Comparison of ENCODE assay signal across 8 mouse cellular contexts in genomic region chr16:37539611-37540580, GRCm38 (mm10). TPM values are rescaled to one million over a fixed set of nuclear protein-coding genes. Genes with fewer than 3 reads are reported as not detected.
DNase-seq lines count a peak whose midpoint lies in the region; ATAC-seq and TF ChIP-seq lines count a peak whose summit lies in the region.

Gene Gtf2e1 (minus strand): TSS chr16:37539789.
Gene Rabl3 (plus strand): TSS chr16:37539885.

- 2% methylated on average over 41 of the region's 41 CpGs for WGBS in heart, embryonic 12.5 days
- WGBS in kidney, postnatal 0 days = 2% methylated on average over 41 of the region's 41 CpGs
- WGBS in liver, embryonic 11.5 days = 2% methylated on average over 41 of the region's 41 CpGs
- 2% methylated on average over 41 of the region's 41 CpGs for WGBS in stomach, embryonic 14.5 days

- no peaks in the 10 kb centered on the region for H3K9me3 ChIP-seq in heart, embryonic 12.5 days (replicated peaks)
- H3K9me3 ChIP-seq in kidney, postnatal 0 days (replicated peaks; ENCODE audit: low read length) = no peaks in the 10 kb centered on the region
- H3K9me3 ChIP-seq in liver, embryonic 11.5 days (ENCODE audit: control insufficient read depth, low read length) = no peaks in the 10 kb centered on the region
- no peaks in the 10 kb centered on the region for H3K9me3 ChIP-seq in stomach, embryonic 14.5 days (ENCODE audit: control insufficient read depth, low read depth, low read length)

- DNase-seq in CD4-positive helper T cell, adult 2 months (ENCODE audit: low read depth, low spot score) = peak; percentile 98
- peak; percentile 99 for DNase-seq in brain, embryonic 18.5 days (ENCODE audit: low read depth, low spot score)
- peak; percentile 99 for DNase-seq in kidney, postnatal 0 days (ENCODE audit: low spot score)
- peak; percentile 91 for DNase-seq in liver, embryonic 11.5 days (ENCODE audit: low spot score)
- peak; percentile 98 for DNase-seq in naive thymus-derived CD4-positive, alpha-beta T cell, adult 2 months (ENCODE audit: low read depth)

- H3K4me1 ChIP-seq in heart, embryonic 12.5 days (replicated peaks) = peaks cover 24% of the 10 kb centered on the region
- peaks cover 3% of the 10 kb centered on the region; the same call in 1 of the 2 replicates for H3K4me1 ChIP-seq in kidney, postnatal 0 days (replicated peaks; ENCODE audit: insufficient read depth, low read length)
- peaks cover 7% of the 10 kb centered on the region for H3K4me1 ChIP-seq in liver, embryonic 11.5 days (replicated peaks; ENCODE audit: control insufficient read depth, insufficient read depth, low read length)
- H3K4me1 ChIP-seq in stomach, embryonic 14.5 days (ENCODE audit: control insufficient read depth, insufficient read depth, low read length) = peaks cover 6% of the 10 kb centered on the region

- H3K9ac ChIP-seq in heart, embryonic 12.5 days = peak within 1 kb of the TSS; percentile 95
- peak within 1 kb of the TSS; percentile 83 for H3K9ac ChIP-seq in kidney, postnatal 0 days (ENCODE audit: low read depth, low read length)
- peak within 1 kb of the TSS; percentile 92 for H3K9ac ChIP-seq in liver, embryonic 11.5 days (ENCODE audit: low read depth, low read length)
- peak within 1 kb of the TSS; percentile 87 for H3K9ac ChIP-seq in stomach, embryonic 14.5 days (replicated peaks; ENCODE audit: low read depth, low read length)

- H3K27ac ChIP-seq in heart, embryonic 12.5 days (ENCODE audit: poor library complexity, severe bottlenecking) = peak within 1 kb of the TSS; percentile 93
- peak within 1 kb of the TSS; percentile 90 for H3K27ac ChIP-seq in kidney, postnatal 0 days
- peak within 1 kb of the TSS; percentile 79 for H3K27ac ChIP-seq in liver, embryonic 11.5 days (ENCODE audit: low read depth, low read length)
- peak within 1 kb of the TSS; percentile 88 for H3K27ac ChIP-seq in stomach, embryonic 14.5 days (ENCODE audit: low read length)

- peak within 1 kb of the TSS; percentile 85 for H3K4me2 ChIP-seq in heart, embryonic 12.5 days
- peak within 1 kb of the TSS; percentile 91 for H3K4me2 ChIP-seq in kidney, postnatal 0 days (ENCODE audit: low read length)
- H3K4me2 ChIP-seq in liver, embryonic 11.5 days = peak within 1 kb of the TSS; percentile 81
- peak within 1 kb of the TSS; percentile 63 for H3K4me2 ChIP-seq in stomach, embryonic 14.5 days (replicated peaks; ENCODE audit: low read depth, low read length)

- no peaks in the 10 kb centered on the region for H3K27me3 ChIP-seq in heart, embryonic 12.5 days (replicated peaks)
- no peaks in the 10 kb centered on the region for H3K27me3 ChIP-seq in kidney, postnatal 0 days (ENCODE audit: insufficient read depth, low read length)
- no peaks in the 10 kb centered on the region for H3K27me3 ChIP-seq in liver, embryonic 11.5 days (replicated peaks; ENCODE audit: control insufficient read depth, insufficient read depth, low read length)
- H3K27me3 ChIP-seq in stomach, embryonic 14.5 days (ENCODE audit: control insufficient read depth, insufficient read depth, low read length) = no peaks in the 10 kb centered on the region

- peaks cover 24% of the 10 kb centered on the region for H3K36me3 ChIP-seq in heart, embryonic 12.5 days
- H3K36me3 ChIP-seq in kidney, postnatal 0 days (ENCODE audit: insufficient read depth, low read length) = peaks cover 10% of the 10 kb centered on the region; the same call in 1 of the 2 replicates
- peaks cover 14% of the 10 kb centered on the region; the same call in 1 of the 2 replicates for H3K36me3 ChIP-seq in liver, embryonic 11.5 days (ENCODE audit: control insufficient read depth, insufficient read depth, low read length)
- H3K36me3 ChIP-seq in stomach, embryonic 14.5 days (ENCODE audit: control insufficient read depth, insufficient read depth, low read length) = peaks cover 12% of the 10 kb centered on the region; the same call in 1 of the 2 replicates

- H3K4me3 ChIP-seq in heart, embryonic 12.5 days = peak within 1 kb of the TSS; percentile 97
- H3K4me3 ChIP-seq in kidney, postnatal 0 days (replicated peaks; ENCODE audit: low read depth, low read length) = peak within 1 kb of the TSS; percentile 79
- peak within 1 kb of the TSS; percentile 87 for H3K4me3 ChIP-seq in liver, embryonic 11.5 days (ENCODE audit: low read depth, low read length)
- H3K4me3 ChIP-seq in stomach, embryonic 14.5 days (ENCODE audit: low read depth, low read length) = peak within 1 kb of the TSS; percentile 91

- ATAC-seq in erythroid progenitor cell, adult 5-6 weeks (replicated peaks; ENCODE audit: low FRiP score, poor library complexity, severe bottlenecking) = peak; percentile 97
- peak; percentile 100 for ATAC-seq in heart, embryonic 12.5 days (ENCODE audit: insufficient number of reproducible peaks, low FRiP score)
- ATAC-seq in kidney, postnatal 0 days (replicated peaks; ENCODE audit: low FRiP score, low read depth) = peak; percentile 100
- peak; percentile 99 for ATAC-seq in liver, embryonic 11.5 days (replicated peaks; ENCODE audit: low FRiP score)
- ATAC-seq in stomach, embryonic 14.5 days (ENCODE audit: insufficient number of reproducible peaks, insufficient read depth, low FRiP score, low read depth) = peak; percentile 99

- no peak; the same call in 1 of the 2 replicates for TF ChIP-seq CTCF in kidney, postnatal 0 days (IDR thresholded peaks at IDR 0.05; ENCODE audit: low read depth)

RNA-seq across cellular contexts. Expression of gene Gtf2e1, which starts in this region (rescaled TPM):
- 0.42 and 3.2 TPM in 2 replicates for total RNA-seq in erythroid progenitor cell, adult 5-6 weeks (2015; ENCODE audit: low replicate concordance)
- total RNA-seq in erythroid progenitor cell, adult 5-6 weeks (2017; ENCODE audit: low replicate concordance) = 3.0 and 3.7 TPM in 2 replicates
- 25.9 and 28.5 TPM in 2 replicates for polyA plus RNA-seq in heart, embryonic 12.5 days (2016; fragmentation: Nextera tagmentation; extraction: Ambion mirVana)
- 17.9 TPM in 2 replicates for polyA plus RNA-seq in kidney, postnatal 0 days (2015; fragmentation: Nextera tagmentation; extraction: Ambion mirVana)
- polyA plus RNA-seq in liver, embryonic 11.5 days (2014; fragmentation: Nextera tagmentation; extraction: Ambion mirVana) = 29.2 and 34.0 TPM in 2 replicates
- 25.0 and 26.3 TPM in 2 replicates for polyA plus RNA-seq in stomach, embryonic 14.5 days (2014; fragmentation: Nextera tagmentation; extraction: Ambion mirVana)

RNA-seq across cellular contexts. Expression of gene Rabl3, which starts in this region (rescaled TPM):
- total RNA-seq in erythroid progenitor cell, adult 5-6 weeks (2015; ENCODE audit: low replicate concordance) = 7.1 and 11.2 TPM in 2 replicates
- 3.6 and 8.5 TPM in 2 replicates for total RNA-seq in erythroid progenitor cell, adult 5-6 weeks (2017; ENCODE audit: low replicate concordance)
- 33.8 and 34.5 TPM in 2 replicates for polyA plus RNA-seq in heart, embryonic 12.5 days (2016; fragmentation: Nextera tagmentation; extraction: Ambion mirVana)
- 20.7 and 21.4 TPM in 2 replicates for polyA plus RNA-seq in kidney, postnatal 0 days (2015; fragmentation: Nextera tagmentation; extraction: Ambion mirVana)
- 29.6 and 33.5 TPM in 2 replicates for polyA plus RNA-seq in liver, embryonic 11.5 days (2014; fragmentation: Nextera tagmentation; extraction: Ambion mirVana)
- polyA plus RNA-seq in stomach, embryonic 14.5 days (2014; fragmentation: Nextera tagmentation; extraction: Ambion mirVana) = 25.8 and 28.5 TPM in 2 replicates

Comparison
In these comparisons a context has a peak if more than half of its experiments do, and no peak if none do; other contexts are left out.
1. Peak in every context shown above with its lines: DNase-seq, ATAC-seq, H3K4me3 ChIP-seq and H3K27ac ChIP-seq.